In the genomic region with DNA sequence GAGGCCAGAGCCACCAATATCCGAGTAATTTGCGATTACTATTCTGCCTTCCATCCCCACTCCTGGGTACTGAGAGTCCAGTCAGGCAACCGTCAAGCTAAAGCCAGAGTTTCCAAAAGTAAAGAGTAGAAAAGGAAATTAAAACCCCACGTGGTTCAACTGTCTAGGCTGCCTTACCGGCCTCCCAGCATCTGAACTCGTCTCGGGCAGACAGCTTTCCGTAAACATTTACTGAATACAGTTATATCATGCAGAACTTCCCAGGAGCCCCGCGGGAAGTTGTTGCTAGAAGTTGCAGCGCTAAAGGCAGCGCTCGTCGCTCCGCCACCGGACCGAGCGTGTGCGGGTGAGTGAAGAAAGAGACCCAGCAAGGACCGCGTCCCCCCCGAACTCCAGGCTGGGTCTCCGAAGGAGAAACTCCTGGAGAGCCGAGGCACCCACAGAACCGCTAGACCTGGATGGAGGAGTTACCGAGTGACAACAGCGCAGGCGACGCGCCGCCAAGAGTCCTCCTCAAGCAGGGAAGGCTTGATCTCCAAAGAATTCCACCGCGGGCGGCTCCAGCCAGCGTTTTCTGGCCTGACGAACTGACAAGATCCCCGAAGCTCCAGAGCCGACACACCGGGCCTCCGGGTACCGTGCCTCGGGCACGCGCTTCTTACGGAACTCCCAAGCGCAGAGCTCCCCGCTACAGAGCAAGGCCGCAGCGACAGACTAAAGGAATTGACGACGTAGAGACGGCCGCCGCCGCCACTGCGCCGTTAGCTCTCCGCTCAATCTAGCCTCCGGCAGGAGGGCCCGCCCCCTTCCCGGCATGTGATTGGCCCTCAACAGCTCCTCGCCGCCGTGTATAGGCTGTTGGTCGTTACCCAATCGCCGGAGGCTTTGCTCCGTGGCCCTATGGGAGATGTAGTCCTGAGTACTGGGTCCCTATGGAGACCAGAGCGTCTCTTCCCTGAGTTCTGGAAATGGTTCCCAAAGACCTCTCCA, we compare ENCODE assay signal across 8 mouse cellular contexts. TPM values are rescaled to one million over a fixed set of nuclear protein-coding genes. Genes with fewer than 3 reads are reported as not detected.
A peak's percentile ranks its signal among the peaks of the same experiment; 100 is the strongest.
DNase-seq lines count a peak whose midpoint lies in the region; ATAC-seq and TF ChIP-seq lines count a peak whose summit lies in the region.

Mtr (minus strand) TSS at position 723 of the 990 bp plus-strand sequence.

- H3K36me3 ChIP-seq in embryonic facial prominence, embryonic 14.5 days (ENCODE audit: control insufficient read depth, insufficient read depth, low read length) = peaks cover 7% of the 10 kb centered on the region; the same call in 1 of the 2 replicates
- H3K36me3 ChIP-seq in heart, adult 2 months (ENCODE audit: control insufficient read depth, insufficient read depth, low read length) = peaks cover 16% of the 10 kb centered on the region
- peaks cover 10% of the 10 kb centered on the region for H3K36me3 ChIP-seq in limb, embryonic 13.5 days
- no peaks in the 10 kb centered on the region for H3K36me3 ChIP-seq in midbrain, embryonic 16.5 days (ENCODE audit: control insufficient read depth, insufficient read depth, low read length)

- peak within 1 kb of the TSS; percentile 89 for H3K27ac ChIP-seq in embryonic facial prominence, embryonic 14.5 days (replicated peaks; ENCODE audit: low read depth, low read length)
- peak within 1 kb of the TSS; percentile 80 for H3K27ac ChIP-seq in heart, adult 2 months
- peak within 1 kb of the TSS; percentile 87 for H3K27ac ChIP-seq in limb, embryonic 13.5 days
- peak within 1 kb of the TSS; percentile 85 for H3K27ac ChIP-seq in midbrain, embryonic 16.5 days (ENCODE audit: low read length)

- no peaks in the 10 kb centered on the region; the same call in 1 of the 2 replicates for H3K79me2 ChIP-seq in heart, adult 2 months (replicated peaks; ENCODE audit: control insufficient read depth, insufficient read depth, low read length)

- H3K9ac ChIP-seq in embryonic facial prominence, embryonic 14.5 days (ENCODE audit: low read depth, low read length) = peak within 1 kb of the TSS; percentile 80
- H3K9ac ChIP-seq in heart, adult 2 months (ENCODE audit: low read depth, low read length) = peak within 1 kb of the TSS; percentile 80
- peak within 1 kb of the TSS; percentile 84 for H3K9ac ChIP-seq in limb, embryonic 13.5 days
- peak within 1 kb of the TSS; percentile 75 for H3K9ac ChIP-seq in midbrain, embryonic 16.5 days (ENCODE audit: low read depth, low read length)

- peak; percentile 93 for TF ChIP-seq POLR2A in heart, adult 2 months (IDR thresholded peaks at IDR 0.05; ENCODE audit: insufficient read depth, low read depth, low read length)

- H3K4me2 ChIP-seq in embryonic facial prominence, embryonic 14.5 days (ENCODE audit: low read depth, low read length) = peak within 1 kb of the TSS; percentile 76
- H3K4me2 ChIP-seq in limb, embryonic 13.5 days (replicated peaks) = peak within 1 kb of the TSS; percentile 68
- H3K4me2 ChIP-seq in midbrain, embryonic 16.5 days (ENCODE audit: low read length) = peak within 1 kb of the TSS; percentile 70

- under 1% methylated on average over 66 of the region's 69 CpGs for WGBS in embryonic facial prominence, embryonic 14.5 days
- under 1% methylated on average over 69 of the region's 69 CpGs for WGBS in heart, adult 2 months
- under 1% methylated on average over 69 of the region's 69 CpGs for WGBS in limb, embryonic 13.5 days
- WGBS in midbrain, embryonic 16.5 days = under 1% methylated on average over 69 of the region's 69 CpGs

- peak within 1 kb of the TSS; percentile 60 for H3K4me3 ChIP-seq in embryonic facial prominence, embryonic 14.5 days (ENCODE audit: low read depth, low read length)
- H3K4me3 ChIP-seq in heart, adult 2 months = peak within 1 kb of the TSS; percentile 70
- H3K4me3 ChIP-seq in limb, embryonic 13.5 days = peak within 1 kb of the TSS; percentile 79
- H3K4me3 ChIP-seq in midbrain, embryonic 16.5 days (ENCODE audit: low read depth, low read length) = peak within 1 kb of the TSS; percentile 59

- no peaks in the 10 kb centered on the region for H3K27me3 ChIP-seq in embryonic facial prominence, embryonic 14.5 days (replicated peaks; ENCODE audit: control insufficient read depth, insufficient read depth, low read length)
- no peaks in the 10 kb centered on the region for H3K27me3 ChIP-seq in heart, adult 2 months (ENCODE audit: control insufficient read depth, insufficient read depth, low read length)
- no peaks in the 10 kb centered on the region for H3K27me3 ChIP-seq in limb, embryonic 13.5 days
- H3K27me3 ChIP-seq in midbrain, embryonic 16.5 days (ENCODE audit: control insufficient read depth, insufficient read depth, low read depth, low read length) = no peaks in the 10 kb centered on the region

- no peak for TF ChIP-seq CTCF in heart, adult 2 months (IDR thresholded peaks at IDR 0.05)

- peak; percentile 31; the same call in 1 of the 2 replicates for TF ChIP-seq EP300 in heart, adult 2 months (IDR thresholded peaks at IDR 0.05; ENCODE audit: insufficient read depth, low read depth, low read length)

- DNase-seq in 3T3-L1 (ENCODE audit: low read depth, low spot score) = peak; percentile 98
- DNase-seq in adrenal gland, postnatal 4 days (ENCODE audit: low spot score in 2 of 2) = peak; percentile 85 to 86
- DNase-seq in embryonic facial prominence, embryonic 14.5 days (ENCODE audit: low spot score) = peak; percentile 99
- DNase-seq in heart, adult 2 months = peak; percentile 92 to 96
- DNase-seq in kidney, adult 8-10 months = peak; percentile 96
- DNase-seq in spleen, postnatal 10 days (ENCODE audit: low spot score in 2 of 2) = peak; percentile 87 to 96

- peaks cover 16% of the 10 kb centered on the region for H3K4me1 ChIP-seq in embryonic facial prominence, embryonic 14.5 days (ENCODE audit: control insufficient read depth, insufficient read depth, low read length)
- peaks cover 4% of the 10 kb centered on the region for H3K4me1 ChIP-seq in heart, adult 2 months (ENCODE audit: control insufficient read depth, insufficient read depth, low read length)
- H3K4me1 ChIP-seq in limb, embryonic 13.5 days = peaks cover 24% of the 10 kb centered on the region
- peaks cover 12% of the 10 kb centered on the region; the same call in 1 of the 2 replicates for H3K4me1 ChIP-seq in midbrain, embryonic 16.5 days (ENCODE audit: control insufficient read depth, insufficient read depth, low read length)

- intact Hi-C loops in heart, adult 2 months (cut with DNase I) = loop anchor here (2.0 to 5.0 kb wide), 4 partner anchors 47 to 310 kb away; partner anchors contain the start of genes Ero1lb and Heatr1

- ATAC-seq in embryonic facial prominence, embryonic 14.5 days (ENCODE audit: low read depth) = peak; percentile 100
- peak; percentile 100 for ATAC-seq in limb, embryonic 13.5 days (ENCODE audit: low FRiP score, low read depth)
- peak; percentile 100 for ATAC-seq in midbrain, embryonic 16.5 days

- H3K9me3 ChIP-seq in embryonic facial prominence, embryonic 14.5 days (ENCODE audit: control insufficient read depth, low read length) = 0 out of 2 replicates have a peak, but pooled peaks cover 5% of the 10 kb centered on the region
- peaks cover 9% of the 10 kb centered on the region for H3K9me3 ChIP-seq in limb, embryonic 13.5 days
- no peaks in the 10 kb centered on the region for H3K9me3 ChIP-seq in midbrain, embryonic 16.5 days (replicated peaks; ENCODE audit: control insufficient read depth, low read length, poor library complexity, severe bottlenecking)

RNA-seq across cellular contexts. Expression of gene Mtr, which starts in this region (rescaled TPM):
- total RNA-seq in adrenal gland, postnatal 4 days (2021) = 10 to 100 TPM; 25.0 to 29.9 TPM
- polyA plus RNA-seq in embryonic facial prominence, embryonic 14.5 days (2014; fragmentation: Nextera tagmentation; extraction: Ambion mirVana) = 20.5 and 23.4 TPM in 2 replicates
- total RNA-seq in heart, adult 2 months (2021) = 100 to 1,000 TPM in 1 of 2 experiments, 10 to 100 TPM in 1; 88.1 to 103 TPM
- polyA plus RNA-seq in heart, adult 2 months (2012; rRNA removed) = 42.2 and 129 TPM in 2 replicates
- 18.7 and 20.3 TPM in 2 replicates for polyA plus RNA-seq in limb, embryonic 13.5 days (2015; fragmentation: Nextera tagmentation; extraction: Ambion mirVana)
- polyA plus RNA-seq in midbrain, embryonic 16.5 days (2015; fragmentation: Nextera tagmentation; extraction: Ambion mirVana) = 3.2 and 4.0 TPM in 2 replicates

Comparison
In these comparisons a context has a peak if more than half of its experiments do, and no peak if none do; other contexts are left out.
1. Peak in every context shown above with its lines: DNase-seq, ATAC-seq, H3K4me3 ChIP-seq and H3K27ac ChIP-seq.